Mouse (Mus musculus): ENCODE data around the gene Cryz. TPM values are rescaled to one million over a fixed set of nuclear protein-coding genes. Genes with fewer than 3 reads are reported as not detected.

Gene Cryz
- polyA plus RNA-seq, 1 experiment from 2014 or later, result 14.4 TPM

DNA sequence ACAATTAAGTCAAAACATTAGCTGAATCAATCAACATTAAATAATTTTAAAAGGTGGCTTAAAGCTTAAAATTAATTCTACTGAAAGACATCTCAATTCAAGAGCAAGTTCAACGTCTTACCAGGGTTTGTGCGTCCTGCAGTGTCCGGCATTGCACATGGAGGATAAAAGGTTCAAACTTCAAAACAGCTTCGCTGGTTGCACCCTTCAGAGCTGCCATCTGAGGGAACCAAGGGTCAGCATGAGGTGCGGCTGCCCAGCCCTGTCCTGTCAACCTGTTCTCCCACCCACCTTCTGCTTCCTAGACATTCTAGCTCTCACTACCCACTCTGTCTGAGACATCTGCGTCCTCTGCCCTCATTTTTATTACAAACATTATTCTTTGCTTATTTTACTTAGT is 2.9 kb upstream of the Cryz start:
- Histone ChIP-seq H3K27ac (replicated peaks in 1 of 2; ENCODE audit: control insufficient read depth in 1 of 2, insufficient read depth in 1 of 2, low read depth in 2 of 2, low read length in 2 of 2) (no peak overlapping the region), H3K4me3 (ENCODE audit: control insufficient read depth in 1 of 2, insufficient read depth in 1 of 2, low read depth in 1 of 2, low read length in 2 of 2) (no peak overlapping the region), H3K27me3 (ENCODE audit: control insufficient read depth, insufficient read depth, low read length) (no peaks in the 10 kb centered on the region), H3K4me2 (ENCODE audit: low read length) (no peak overlapping the region), H3K36me3 (ENCODE audit: control insufficient read depth, insufficient read depth, low read length) (peaks cover 52% of the 10 kb centered on the region), H3K4me1 (ENCODE audit: control insufficient read depth in 2 of 2, insufficient read depth in 2 of 2, low read length in 2 of 2) (peaks cover 6 to 11% of the 10 kb centered on the region in 2 experiments), H3K9ac (ENCODE audit: low read length) (no peak overlapping the region), H3K9me3 (ENCODE audit: control insufficient read depth, low read length) (no peaks in the 10 kb centered on the region)
- no peak for ATAC-seq (ENCODE audit: insufficient number of reproducible peaks, insufficient read depth, low FRiP score, low read depth)
- WGBS, result 89% methylated on average over 6 of the region's 6 CpGs

DNA sequence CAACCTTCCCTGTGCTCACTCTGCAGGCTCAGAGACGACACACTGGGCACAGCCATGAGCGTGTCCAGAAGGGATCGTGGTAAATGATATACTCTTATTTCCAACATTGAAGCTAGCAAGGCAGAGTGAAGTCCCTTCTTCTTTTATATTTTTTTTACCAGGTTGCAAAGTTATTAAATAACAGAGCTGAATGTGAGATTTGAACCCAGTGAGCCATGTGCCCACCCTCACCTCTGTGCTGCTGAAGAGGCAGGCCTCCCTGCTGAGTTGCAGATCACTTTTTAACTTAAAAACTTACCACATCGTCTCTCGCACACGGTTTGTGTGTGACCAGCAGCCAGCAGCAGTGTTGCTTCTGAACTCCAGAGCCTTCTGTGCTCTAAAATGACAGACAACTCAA is 2.4 kb upstream of the Cryz start:
- Histone ChIP-seq H3K4me2 (ENCODE audit: low read length) (no peak overlapping the region), H3K27me3 (ENCODE audit: control insufficient read depth, insufficient read depth, low read length) (no peaks in the 10 kb centered on the region), H3K27ac (replicated peaks in 1 of 2; ENCODE audit: control insufficient read depth in 1 of 2, insufficient read depth in 1 of 2, low read depth in 2 of 2, low read length in 2 of 2) (no peak overlapping the region), H3K9ac (ENCODE audit: low read length) (no peak overlapping the region), H3K4me3 (ENCODE audit: control insufficient read depth in 1 of 2, insufficient read depth in 1 of 2, low read depth in 1 of 2, low read length in 2 of 2) (no peak overlapping the region), H3K36me3 (ENCODE audit: control insufficient read depth, insufficient read depth, low read length) (peaks cover 52% of the 10 kb centered on the region), H3K9me3 (ENCODE audit: control insufficient read depth, low read length) (no peaks in the 10 kb centered on the region), H3K4me1 (ENCODE audit: control insufficient read depth in 2 of 2, insufficient read depth in 2 of 2, low read length in 2 of 2) (peaks cover 6 to 11% of the 10 kb centered on the region in 2 experiments)
- no peak for ATAC-seq (ENCODE audit: insufficient number of reproducible peaks, insufficient read depth, low FRiP score, low read depth)
- WGBS, result 90% methylated on average over 6 of the region's 6 CpGs

DNA sequence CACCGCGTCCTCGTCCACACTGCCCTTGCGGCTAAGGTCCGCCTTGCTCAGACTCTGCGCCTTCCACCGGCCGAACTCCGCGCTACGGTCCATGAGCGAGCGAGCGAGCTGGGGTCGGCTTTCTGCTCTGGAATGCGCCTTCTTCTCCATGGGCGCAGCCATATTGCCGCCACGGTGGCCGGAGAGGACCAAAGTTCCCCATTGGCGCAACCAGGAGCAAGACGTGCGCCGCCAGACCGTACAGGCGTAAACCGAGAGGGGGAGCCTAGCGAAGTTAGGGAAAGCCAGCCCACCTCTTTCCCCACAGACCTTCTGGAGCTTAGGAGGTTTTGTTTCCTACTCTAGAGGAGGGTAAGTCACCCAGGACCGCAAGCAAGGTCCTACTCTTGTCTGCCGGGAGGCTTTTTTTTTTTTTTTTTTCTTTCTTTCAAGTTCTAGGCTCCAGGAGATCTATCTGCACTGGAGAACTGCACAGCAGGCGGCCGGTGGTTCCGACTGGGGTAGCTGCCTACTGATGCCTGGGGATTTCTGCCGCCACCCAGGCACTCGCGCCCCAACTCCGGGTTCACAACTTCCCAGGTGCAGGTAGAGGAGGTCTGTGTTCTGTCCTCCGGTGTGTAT is 533 bp downstream of the Cryz start, which contains the start of gene Tyw3:
Gene Tyw3, minus strand, starts transcription at position 171 of the 621 bp plus-strand sequence.
- Histone ChIP-seq H3K36me3 (ENCODE audit: control insufficient read depth, insufficient read depth, low read length) (peaks cover 26% of the 10 kb centered on the region), H3K27ac (replicated peaks in 1 of 2; ENCODE audit: control insufficient read depth in 1 of 2, insufficient read depth in 1 of 2, low read depth in 2 of 2, low read length in 2 of 2) (peak within 1 kb of the TSS; percentile 95 to 98), H3K4me1 (ENCODE audit: control insufficient read depth in 2 of 2, insufficient read depth in 2 of 2, low read length in 2 of 2) (peaks cover 6 to 11% of the 10 kb centered on the region in 2 experiments), H3K9me3 (ENCODE audit: control insufficient read depth, low read length) (no peaks in the 10 kb centered on the region), H3K4me3 (ENCODE audit: control insufficient read depth in 1 of 2, insufficient read depth in 1 of 2, low read depth in 1 of 2, low read length in 2 of 2) (peak within 1 kb of the TSS; percentile 79 to 97), H3K4me2 (ENCODE audit: low read length) (peak within 1 kb of the TSS; percentile 85), H3K27me3 (ENCODE audit: control insufficient read depth, insufficient read depth, low read length) (no peaks in the 10 kb centered on the region), H3K9ac (ENCODE audit: low read length) (peak within 1 kb of the TSS; percentile 93)
- peak; percentile 96 for ATAC-seq (ENCODE audit: insufficient number of reproducible peaks, insufficient read depth, low FRiP score, low read depth)
- under 1% methylated on average over 38 of the region's 38 CpGs for WGBS

DNA sequence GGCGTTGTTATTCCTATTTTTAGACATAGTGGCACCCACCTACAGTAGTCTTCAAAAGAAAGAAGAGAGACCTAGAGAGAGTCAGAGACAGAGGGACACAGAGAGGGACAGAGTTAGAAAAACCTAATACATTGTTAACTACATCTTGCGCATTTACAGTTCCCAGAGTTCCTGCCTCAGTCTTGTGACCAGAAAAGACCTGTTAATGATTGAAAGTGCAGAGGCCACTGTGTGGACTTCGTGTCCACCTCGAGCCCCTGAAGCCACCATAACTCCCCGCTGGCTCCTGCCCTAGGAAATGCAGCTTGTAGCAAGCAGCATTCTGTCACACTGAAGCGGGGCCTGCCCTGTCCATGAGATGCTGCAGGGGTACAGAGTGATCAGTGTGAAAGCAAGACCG is 1.1 kb downstream of the Cryz start:
- peaks cover 21% of the 10 kb centered on the region for H3K36me3 ChIP-seq (ENCODE audit: control insufficient read depth, insufficient read depth, low read length)
- no peak for ATAC-seq (ENCODE audit: insufficient number of reproducible peaks, insufficient read depth, low FRiP score, low read depth)
- no peaks in the 10 kb centered on the region for H3K9me3 ChIP-seq (ENCODE audit: control insufficient read depth, low read length)
- no peaks in the 10 kb centered on the region for H3K27me3 ChIP-seq (ENCODE audit: control insufficient read depth, insufficient read depth, low read length)
- peak overlapping the region; percentile 79 to 97 for H3K4me3 ChIP-seq (ENCODE audit: control insufficient read depth in 1 of 2, insufficient read depth in 1 of 2, low read depth in 1 of 2, low read length in 2 of 2)
- 37% methylated on average over 7 of the region's 7 CpGs for WGBS
- peak overlapping the region; percentile 93 for H3K9ac ChIP-seq (ENCODE audit: low read length)
- peak overlapping the region; percentile 95 to 98 for H3K27ac ChIP-seq (replicated peaks in 1 of 2; ENCODE audit: control insufficient read depth in 1 of 2, insufficient read depth in 1 of 2, low read depth in 2 of 2, low read length in 2 of 2)
- peak overlapping the region; percentile 85 for H3K4me2 ChIP-seq (ENCODE audit: low read length)
- H3K4me1 ChIP-seq (ENCODE audit: control insufficient read depth in 2 of 2, insufficient read depth in 2 of 2, low read length in 2 of 2), result peaks cover 6 to 11% of the 10 kb centered on the region in 2 experiments

DNA sequence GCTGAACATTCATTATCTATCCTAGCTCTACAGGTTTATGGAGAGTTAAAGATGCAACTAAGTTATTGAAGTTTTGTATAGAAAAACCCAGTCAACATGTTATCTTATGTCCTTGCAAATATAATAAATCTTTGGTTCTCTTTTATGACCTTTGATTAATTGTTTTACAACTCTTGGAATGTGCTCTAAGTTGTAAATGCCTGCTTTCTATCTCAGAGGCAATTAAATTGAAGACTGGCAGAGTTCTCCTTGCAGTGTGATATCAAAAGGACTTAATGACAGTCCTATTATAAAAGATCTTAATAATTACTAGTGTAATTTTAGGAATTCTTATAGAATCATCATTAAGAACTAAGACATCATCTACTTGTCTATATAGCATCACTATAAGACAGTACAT is 5.6 kb downstream of the Cryz start:
- no peak for ATAC-seq (ENCODE audit: insufficient number of reproducible peaks, insufficient read depth, low FRiP score, low read depth)

DNA sequence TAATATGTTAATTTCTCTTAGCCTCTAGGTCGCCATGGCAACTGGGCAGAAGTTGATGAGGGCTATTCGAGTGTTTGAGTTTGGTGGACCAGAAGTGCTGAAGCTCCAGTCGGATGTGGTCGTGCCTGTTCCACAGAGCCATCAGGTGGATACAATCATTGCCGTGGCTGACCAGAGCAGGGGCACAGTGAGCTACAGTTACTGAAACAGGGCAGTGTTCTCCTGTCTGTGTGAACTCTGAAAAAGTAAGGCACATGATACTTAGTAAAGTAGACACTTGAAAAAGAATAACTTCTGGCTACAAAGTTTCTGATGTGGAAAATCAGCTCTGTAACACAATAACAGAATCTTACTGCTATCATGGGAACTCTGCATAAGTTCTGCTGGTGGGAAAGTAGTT is 8.4 kb downstream of the Cryz start:
- no peaks in the 10 kb centered on the region for H3K9me3 ChIP-seq (ENCODE audit: control insufficient read depth, low read length)
- H3K4me3 ChIP-seq (ENCODE audit: control insufficient read depth in 1 of 2, insufficient read depth in 1 of 2, low read depth in 1 of 2, low read length in 2 of 2), result no peak overlapping the region
- H3K27ac ChIP-seq (replicated peaks in 1 of 2; ENCODE audit: control insufficient read depth in 1 of 2, insufficient read depth in 1 of 2, low read depth in 2 of 2, low read length in 2 of 2), result no peak overlapping the region
- WGBS, result 78% methylated on average over 5 of the region's 5 CpGs
- no peaks in the 10 kb centered on the region for H3K27me3 ChIP-seq (ENCODE audit: control insufficient read depth, insufficient read depth, low read length)
- H3K36me3 ChIP-seq (ENCODE audit: control insufficient read depth, insufficient read depth, low read length), result peaks cover 25% of the 10 kb centered on the region
- no peak overlapping the region for H3K9ac ChIP-seq (ENCODE audit: low read length)
- no peak for ATAC-seq (ENCODE audit: insufficient number of reproducible peaks, insufficient read depth, low FRiP score, low read depth)
- H3K4me2 ChIP-seq (ENCODE audit: low read length), result no peak overlapping the region
- H3K4me1 ChIP-seq (ENCODE audit: control insufficient read depth in 2 of 2, insufficient read depth in 2 of 2, low read length in 2 of 2), result no peaks in the 10 kb centered on the region

More for the DNA sequence above, 5.6 kb downstream of the Cryz start:
- Histone ChIP-seq H3K27me3 (ENCODE audit: control insufficient read depth, insufficient read depth, low read length) (no peaks in the 10 kb centered on the region), H3K36me3 (ENCODE audit: control insufficient read depth, insufficient read depth, low read length) (peaks cover 18% of the 10 kb centered on the region), H3K27ac (replicated peaks in 1 of 2; ENCODE audit: control insufficient read depth in 1 of 2, insufficient read depth in 1 of 2, low read depth in 2 of 2, low read length in 2 of 2) (no peak overlapping the region), H3K4me3 (ENCODE audit: control insufficient read depth in 1 of 2, insufficient read depth in 1 of 2, low read depth in 1 of 2, low read length in 2 of 2) (no peak overlapping the region), H3K9me3 (ENCODE audit: control insufficient read depth, low read length) (no peaks in the 10 kb centered on the region), H3K9ac (ENCODE audit: low read length) (no peak overlapping the region), H3K4me2 (ENCODE audit: low read length) (no peak overlapping the region), H3K4me1 (ENCODE audit: control insufficient read depth in 2 of 2, insufficient read depth in 2 of 2, low read length in 2 of 2) (peaks cover 3 to 7% of the 10 kb centered on the region in 2 experiments)

DNA sequence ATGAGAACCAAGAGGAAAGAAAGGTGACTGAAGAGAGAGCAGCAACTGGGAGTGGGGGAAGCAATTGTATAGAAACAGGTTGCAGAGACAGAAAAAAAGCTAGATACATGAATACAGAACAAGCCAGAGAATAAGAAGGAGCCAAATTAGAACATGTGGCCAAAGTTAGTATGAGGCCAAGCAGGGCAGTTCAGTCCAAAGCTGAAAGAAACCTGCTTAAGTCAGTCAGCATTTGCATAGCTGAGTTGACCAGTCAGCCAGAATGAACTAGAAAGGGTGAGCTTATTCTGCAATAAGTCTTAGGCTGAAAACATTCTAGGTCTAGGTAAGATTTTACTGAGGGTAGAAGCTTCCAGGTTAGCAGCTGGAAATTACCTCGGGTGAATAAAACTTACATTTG is 11.4 kb downstream of the Cryz start:
- 84% methylated on average over 1 of the region's 1 CpGs for WGBS
- peaks cover 34% of the 10 kb centered on the region for H3K36me3 ChIP-seq (ENCODE audit: control insufficient read depth, insufficient read depth, low read length)
- H3K27ac ChIP-seq (replicated peaks in 1 of 2; ENCODE audit: control insufficient read depth in 1 of 2, insufficient read depth in 1 of 2, low read depth in 2 of 2, low read length in 2 of 2), result no peak overlapping the region
- no peak overlapping the region for H3K4me2 ChIP-seq (ENCODE audit: low read length)
- no peak for ATAC-seq (ENCODE audit: insufficient number of reproducible peaks, insufficient read depth, low FRiP score, low read depth)
- no peak overlapping the region for H3K9ac ChIP-seq (ENCODE audit: low read length)
- H3K9me3 ChIP-seq (ENCODE audit: control insufficient read depth, low read length), result no peaks in the 10 kb centered on the region
- H3K27me3 ChIP-seq (ENCODE audit: control insufficient read depth, insufficient read depth, low read length), result no peaks in the 10 kb centered on the region
- H3K4me1 ChIP-seq (ENCODE audit: control insufficient read depth in 2 of 2, insufficient read depth in 2 of 2, low read length in 2 of 2), result no peaks in the 10 kb centered on the region
- no peak overlapping the region for H3K4me3 ChIP-seq (ENCODE audit: control insufficient read depth in 1 of 2, insufficient read depth in 1 of 2, low read depth in 1 of 2, low read length in 2 of 2)

DNA sequence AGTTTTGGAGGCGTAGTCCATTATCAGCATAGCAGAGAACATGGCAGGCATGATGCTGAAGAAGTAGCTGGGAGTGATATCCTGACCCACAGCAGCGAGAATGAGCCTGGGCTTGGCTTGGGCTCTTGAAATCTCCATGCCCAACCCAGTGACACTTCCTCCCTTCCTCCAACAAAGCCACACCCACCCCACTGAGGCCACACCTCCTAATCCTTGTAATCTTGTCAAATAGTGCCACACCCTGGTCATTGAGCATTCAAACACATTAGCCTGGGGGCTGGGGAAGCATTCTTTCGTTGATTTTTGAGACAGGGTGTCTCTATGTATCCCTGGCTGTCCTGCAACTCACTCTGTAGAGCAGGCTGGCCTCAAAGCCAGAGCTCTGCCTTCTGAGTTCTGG is 15.4 kb downstream of the Cryz start:
- Histone ChIP-seq H3K36me3 (ENCODE audit: control insufficient read depth, insufficient read depth, low read length) (peaks cover 35% of the 10 kb centered on the region), H3K4me1 (ENCODE audit: control insufficient read depth in 2 of 2, insufficient read depth in 2 of 2, low read length in 2 of 2) (no peaks in the 10 kb centered on the region), H3K9me3 (ENCODE audit: control insufficient read depth, low read length) (no peaks in the 10 kb centered on the region), H3K27ac (replicated peaks in 1 of 2; ENCODE audit: control insufficient read depth in 1 of 2, insufficient read depth in 1 of 2, low read depth in 2 of 2, low read length in 2 of 2) (no peak overlapping the region), H3K27me3 (ENCODE audit: control insufficient read depth, insufficient read depth, low read length) (no peaks in the 10 kb centered on the region), H3K9ac (ENCODE audit: low read length) (no peak overlapping the region), H3K4me3 (ENCODE audit: control insufficient read depth in 1 of 2, insufficient read depth in 1 of 2, low read depth in 1 of 2, low read length in 2 of 2) (no peak overlapping the region), H3K4me2 (ENCODE audit: low read length) (no peak overlapping the region)
- 77% methylated on average over 3 of the region's 3 CpGs for WGBS
- ATAC-seq (ENCODE audit: insufficient number of reproducible peaks, insufficient read depth, low FRiP score, low read depth), result no peak
